Mouse (Mus musculus) embryonic facial prominence, embryonic 12.5 days (tissue): ENCODE results near the gene Prox1. TPM values are rescaled to one million over a fixed set of nuclear protein-coding genes. Genes with fewer than 3 reads are reported as not detected.

Experiments used
- polyA plus RNA-seq: library from polyadenylated mRNA; unstranded; fragments of >200 nt; fragmentation: Nextera tagmentation; extraction: Ambion mirVana; gene quantifications from 2 replicates; pipeline ENCODE4 v1.2.1, GENCODE M21; 2016

Gene Prox1
- polyA plus RNA-seq, 1 experiment from 2014 or later, result 3.6 TPM

Other genes with a start within 250 kb of the Prox1 start
- gene Smyd2, start 248.4 kb downstream of the Prox1 start, polyA plus RNA-seq, result 83.1 and 88.7 TPM in 2 replicates